Mouse (Mus musculus): Measurements from ENCODE around the gene Ube2e1. TPM values are rescaled to one million over a fixed set of nuclear protein-coding genes. Genes with fewer than 3 reads are reported as not detected.
"Not testable (repeated sequence)": the region's sequence is repeated elsewhere in the genome, so short reads cannot be mapped to it uniquely, and the experiment has no call there.

Ube2e1 gene
- total RNA-seq, 1 experiment from 2014 or later = 78.6 TPM

GRCm38 (mm10) chr14:18241786-18242185, 89.9 kb downstream of the Ube2e1 start:
- DNase-seq = no peak

GRCm38 (mm10) chr14:18240132-18240531, 91.5 kb downstream of the Ube2e1 start:
- no peak for DNase-seq

- peak; percentile 96 for DNase-seq
Measured at GRCm38 (mm10) chr14:18238750-18239731, 92.6 kb downstream of the Ube2e1 start, which contains the start of gene Nr1d2. Nr1d2 (minus strand) TSS chr14:18239127.

DNA sequence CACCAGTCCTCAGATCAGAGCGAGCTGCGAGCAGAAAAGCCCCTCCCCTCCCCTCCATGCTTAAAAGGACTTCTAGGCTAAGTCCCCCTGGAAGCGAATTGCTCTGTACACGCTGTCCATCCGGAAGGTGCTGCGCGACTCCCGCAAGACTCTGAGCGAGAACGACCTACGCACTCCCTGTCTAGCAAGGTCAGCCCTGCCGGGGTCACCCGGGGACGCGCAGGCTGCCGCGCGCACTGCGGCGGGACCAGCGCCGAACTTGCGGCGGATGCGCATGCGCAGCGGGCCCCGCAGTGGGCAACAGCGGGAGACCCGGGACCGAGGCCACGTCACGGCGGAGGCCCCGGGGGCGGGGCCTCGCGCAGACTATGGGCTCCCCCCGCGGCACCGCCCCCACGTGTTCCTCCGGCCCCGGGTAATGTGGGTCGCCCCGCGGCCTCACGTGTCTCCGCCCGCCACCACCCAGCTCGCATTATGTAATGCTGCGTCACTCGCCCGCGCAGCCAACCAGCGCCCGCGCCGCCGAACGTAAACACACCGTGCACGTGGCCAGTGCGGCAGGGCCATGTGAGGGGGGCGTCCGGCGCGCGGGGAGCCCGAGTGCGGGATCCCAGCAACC, 93.4 kb downstream of the Ube2e1 start:
- peak; percentile 98 for DNase-seq

GRCm38 (mm10) chr14:18237381-18237780, 94.3 kb downstream of the Ube2e1 start:
- DNase-seq = no peak

DNA sequence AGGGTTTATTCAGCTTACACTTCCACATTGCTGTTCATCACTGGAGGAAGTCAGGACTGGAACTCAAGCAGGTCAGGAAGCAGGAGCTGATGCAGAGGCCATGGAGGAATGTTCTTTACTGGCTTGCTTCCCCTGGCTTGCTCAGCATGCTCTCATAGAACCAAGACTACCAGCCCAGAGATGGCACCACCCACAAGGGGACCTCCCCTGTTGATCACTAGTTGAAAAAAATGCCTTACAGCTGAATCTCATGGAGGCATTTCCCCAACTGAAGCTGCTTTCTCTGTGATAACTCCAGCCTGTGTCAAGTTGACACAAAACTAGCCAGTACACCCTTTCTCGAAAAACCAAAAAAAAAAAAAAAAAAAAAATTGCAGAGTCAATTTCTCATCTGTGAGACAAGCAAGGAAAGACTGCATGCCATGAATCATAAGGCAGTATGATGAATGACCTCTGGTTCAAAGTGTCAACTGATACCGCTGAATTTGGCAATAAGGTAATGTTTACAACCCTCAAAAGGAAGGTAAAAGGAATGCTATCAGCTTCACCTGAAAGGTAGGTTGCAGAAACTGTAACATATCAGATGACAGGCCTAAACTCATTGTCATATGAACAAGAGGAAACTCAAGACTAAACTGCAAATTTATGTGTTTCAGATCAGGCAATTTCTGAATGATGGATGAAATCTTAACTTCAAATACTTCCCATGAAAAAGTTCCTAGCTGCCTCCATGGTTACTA, 95.0 kb downstream of the Ube2e1 start:
- not testable (repeated sequence) for DNase-seq

GRCm38 (mm10) chr14:18233981-18234960, 97.4 kb downstream of the Ube2e1 start:
- DNase-seq = no peak

GRCm38 (mm10) chr14:18233076-18233475, 98.6 kb downstream of the Ube2e1 start:
- DNase-seq = no peak

Other genes starting within 250 kb of the Ube2e1 start
- 98.2 and 125 TPM in 2 replicates for gene Nr1d2, start 92.7 kb downstream of the Ube2e1 start, total RNA-seq (2021)
- 24.3 and 26.0 TPM in 2 replicates for gene Nkiras1, start 60.7 kb downstream of the Ube2e1 start, total RNA-seq (2021)
- gene Rpl15, start 60.5 kb downstream of the Ube2e1 start, total RNA-seq (2021) = 574 and 813 TPM in 2 replicates